Mouse (Mus musculus): ENCODE data around the gene Iqck.

The Iqck gene

DNA sequence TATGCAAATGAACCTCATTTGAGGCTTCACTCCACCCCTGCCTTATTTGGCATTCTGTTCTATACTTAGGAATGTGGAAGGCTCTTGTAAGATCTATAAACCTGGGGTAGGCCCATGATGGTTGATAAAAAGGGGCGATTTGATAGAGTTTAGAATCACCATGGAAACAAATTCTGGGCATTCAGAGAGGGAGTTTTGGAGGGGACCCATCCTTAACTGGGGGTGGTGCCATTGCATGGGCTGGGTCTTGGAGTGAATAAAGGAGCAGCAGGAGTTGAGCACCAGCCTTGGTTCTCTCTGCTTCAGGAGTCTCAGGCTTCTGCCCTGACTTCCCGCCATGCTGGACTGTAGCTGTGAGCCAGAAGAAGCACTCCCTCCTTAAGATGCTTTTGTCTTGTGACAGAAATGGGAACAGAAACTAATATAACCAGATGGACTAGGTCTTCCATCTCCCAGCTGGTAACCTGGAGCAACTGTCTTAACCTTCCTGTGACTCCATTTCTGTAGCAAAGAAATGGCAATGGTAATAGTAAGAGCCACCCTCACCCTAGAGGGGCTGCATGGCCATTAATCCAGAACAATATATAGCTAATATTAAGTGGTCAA is 93.2 kb downstream of the Iqck start:
- DNase-seq (ENCODE audit: low read depth, low spot score): no peak

- no peak for DNase-seq (ENCODE audit: low read depth, low spot score)
Measured at GRCm38 (mm10) chr7:118949749-118950148, 94.2 kb downstream of the Iqck start.

GRCm38 (mm10) chr7:118953626-118954282 is 98.2 kb downstream of the Iqck start:
- DNase-seq (ENCODE audit: low read depth, low spot score): no peak

- DNase-seq (ENCODE audit: low read depth, low spot score): no peak
Measured at GRCm38 (mm10) chr7:118954968-118955367, 99.4 kb downstream of the Iqck start.

DNA sequence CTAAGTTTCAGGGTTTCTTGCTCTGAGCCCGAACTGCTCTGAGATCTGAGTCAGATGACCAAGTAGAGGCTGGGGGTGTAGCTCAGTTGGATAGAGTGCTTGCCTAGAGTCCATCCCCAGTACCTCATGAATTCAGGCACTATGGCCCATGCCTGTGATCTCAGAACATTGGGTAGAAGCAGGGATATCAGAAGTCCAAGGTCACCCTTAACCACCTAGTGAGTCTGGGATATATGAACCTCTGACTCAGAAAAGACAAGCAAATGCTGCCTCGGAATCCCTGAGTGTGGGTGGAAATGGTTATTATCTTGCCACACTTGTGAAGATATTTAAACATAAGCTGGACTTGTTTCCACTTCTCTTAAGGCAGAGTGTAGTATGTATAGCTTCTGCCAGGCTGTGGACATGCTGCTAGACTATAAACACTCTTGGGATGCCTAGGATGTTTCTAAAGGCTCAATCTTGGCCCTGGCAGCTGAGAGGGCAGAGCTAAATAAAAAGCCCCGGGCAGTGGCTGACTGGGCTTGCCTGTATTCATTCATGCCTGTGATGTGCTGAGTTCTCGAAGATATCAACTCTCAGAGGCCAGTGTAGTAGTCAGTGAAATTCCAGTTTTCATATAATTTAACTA is 101.2 kb downstream of the Iqck start:
- DNase-seq (ENCODE audit: low read depth, low spot score): no peak

GRCm38 (mm10) chr7:118959209-118959608 is 103.7 kb downstream of the Iqck start:
- no peak for DNase-seq (ENCODE audit: low read depth, low spot score)

GRCm38 (mm10) chr7:118964777-118965176 is 109.2 kb downstream of the Iqck start:
- DNase-seq (ENCODE audit: low read depth, low spot score): no peak

DNA sequence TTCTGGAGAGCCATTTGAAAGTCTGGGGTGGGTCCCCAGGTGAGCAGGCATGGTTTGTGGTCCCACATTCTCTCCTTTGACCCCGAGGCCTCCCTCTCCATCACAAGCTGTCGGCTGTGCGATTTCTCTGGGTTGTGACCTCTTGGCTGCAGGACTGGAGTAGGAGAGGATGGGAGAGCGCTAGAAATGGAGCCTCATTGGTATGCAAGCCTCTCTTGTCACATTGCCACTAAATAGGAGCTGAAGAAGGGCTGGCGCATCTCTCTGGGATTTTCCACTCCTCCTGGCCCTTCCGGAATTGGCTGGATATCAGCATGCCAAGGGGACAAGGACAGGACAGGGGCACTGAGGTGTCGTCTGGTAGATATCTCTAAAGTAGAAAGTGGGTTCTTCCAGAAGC is 109.6 kb downstream of the Iqck start:
- DNase-seq (ENCODE audit: low read depth, low spot score): no peak

GRCm38 (mm10) chr7:118968870-118969269 is 113.3 kb downstream of the Iqck start:
- DNase-seq (ENCODE audit: low read depth, low spot score): no peak

DNA sequence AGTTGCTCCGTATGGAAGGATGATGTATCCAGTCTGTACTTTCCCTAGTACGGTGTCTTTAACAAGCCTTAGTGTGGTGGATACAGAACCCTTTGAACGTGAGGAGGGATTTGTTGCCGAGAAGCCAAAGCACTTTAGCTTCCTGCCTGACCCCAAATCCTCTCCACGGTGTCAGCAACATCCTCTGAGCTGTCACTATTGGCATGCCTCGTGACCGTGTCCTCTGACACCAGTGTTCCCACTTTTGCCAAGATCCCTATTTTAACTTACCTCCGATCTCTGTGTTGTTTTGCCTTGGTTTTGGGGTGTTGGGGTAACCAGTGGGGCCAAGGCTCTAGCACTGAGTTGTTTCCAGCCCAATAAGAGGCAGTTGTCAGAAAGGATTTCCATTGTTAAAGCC is 115.9 kb downstream of the Iqck start:
- no peak for DNase-seq (ENCODE audit: low read depth, low spot score)

DNA sequence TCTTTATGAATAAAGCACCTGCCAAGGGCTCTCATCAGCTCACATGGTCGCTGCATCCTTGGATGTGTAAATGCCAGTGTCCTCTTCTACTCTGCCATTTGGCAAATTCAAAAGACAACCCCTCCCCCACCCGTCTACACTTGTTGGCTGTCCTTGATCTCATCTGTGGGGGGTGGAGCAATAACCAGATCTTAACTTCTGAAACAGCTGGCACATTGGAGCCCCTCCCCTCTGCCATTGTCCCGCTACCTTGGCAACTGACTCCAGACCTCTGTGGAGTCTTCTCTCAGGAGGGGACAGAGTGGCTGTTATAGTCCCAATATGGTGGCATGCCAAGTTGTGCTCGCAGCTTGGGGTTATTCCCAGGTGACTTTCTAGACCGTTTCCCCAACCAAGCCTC is 116.8 kb downstream of the Iqck start:
- DNase-seq (ENCODE audit: low read depth, low spot score): no peak

- DNase-seq (ENCODE audit: low read depth, low spot score): no peak
Measured at GRCm38 (mm10) chr7:118973377-118973776, 117.8 kb downstream of the Iqck start.

GRCm38 (mm10) chr7:118975837-118976236 is 120.3 kb downstream of the Iqck start:
- no peak for DNase-seq (ENCODE audit: low read depth, low spot score)

DNA sequence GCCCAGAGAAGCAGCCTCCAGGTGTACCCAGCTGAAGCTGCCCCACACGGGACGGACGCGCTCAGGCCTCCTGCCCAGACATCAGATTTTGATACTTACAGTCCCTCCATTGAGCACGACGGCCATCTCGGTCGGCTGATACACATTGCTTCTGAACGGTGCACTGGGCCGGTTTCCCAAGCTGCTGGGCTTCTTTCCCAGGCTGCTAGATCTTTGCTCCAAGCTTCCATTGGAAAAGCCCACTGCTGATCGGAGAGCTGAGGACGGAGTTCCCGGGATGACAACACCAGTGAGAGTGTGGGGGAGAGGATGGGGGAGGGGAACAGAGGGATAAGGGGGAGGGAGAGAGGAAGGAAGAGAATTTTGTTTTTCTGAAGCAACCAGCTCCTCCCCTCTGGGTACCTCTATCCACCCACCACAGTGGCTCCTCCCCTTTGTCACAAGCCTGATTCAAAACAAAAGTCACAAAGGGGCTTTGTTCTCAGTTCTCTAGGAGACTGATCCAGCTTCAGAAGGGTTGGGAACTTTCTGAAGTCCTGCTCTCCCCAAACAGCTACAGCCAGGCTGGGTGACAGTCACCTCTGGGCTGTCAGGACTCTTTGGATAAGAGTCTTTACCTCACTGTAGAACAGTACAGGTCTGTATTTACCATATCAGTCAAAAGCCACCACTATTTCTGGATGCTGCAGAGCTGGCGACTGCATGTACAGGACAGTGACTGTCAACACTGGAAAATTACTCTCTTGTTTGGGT is 121.0 kb downstream of the Iqck start:
- no peak for DNase-seq (ENCODE audit: low read depth, low spot score)

DNA sequence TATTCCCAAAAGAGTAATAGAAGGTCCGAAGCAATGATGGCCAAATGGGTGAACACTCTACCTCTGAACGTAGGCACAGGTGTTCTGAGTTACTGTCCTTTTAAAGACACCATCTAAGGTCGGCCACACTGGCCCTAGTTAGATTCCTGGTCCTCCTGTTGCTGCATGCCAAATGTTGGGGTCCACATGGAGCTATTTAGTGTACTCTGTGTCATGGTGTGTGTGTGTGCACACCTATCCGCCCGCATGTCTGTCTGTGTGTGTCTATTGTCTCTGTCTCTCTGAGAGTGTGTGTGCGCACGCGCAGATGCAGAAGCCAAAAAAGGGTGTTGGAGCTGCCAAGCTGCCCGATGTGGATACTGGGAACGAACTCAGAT is 121.6 kb downstream of the Iqck start:
- no peak for DNase-seq (ENCODE audit: low read depth, low spot score)

GRCm38 (mm10) chr7:118979121-118979520 is 123.6 kb downstream of the Iqck start:
- no peak for DNase-seq (ENCODE audit: low read depth, low spot score)

- no peak for DNase-seq (ENCODE audit: low read depth, low spot score)
Measured at GRCm38 (mm10) chr7:118979708-118980107, 124.2 kb downstream of the Iqck start.

- DNase-seq (ENCODE audit: low read depth, low spot score): no peak
Measured at GRCm38 (mm10) chr7:118981346-118981745, 125.8 kb downstream of the Iqck start.

GRCm38 (mm10) chr7:118981831-118982230 is 126.3 kb downstream of the Iqck start:
- no peak for DNase-seq (ENCODE audit: low read depth, low spot score)

- DNase-seq (ENCODE audit: low read depth, low spot score): no peak
Measured at GRCm38 (mm10) chr7:118982586-118982985, 127.0 kb downstream of the Iqck start.

GRCm38 (mm10) chr7:118983961-118984360 is 128.4 kb downstream of the Iqck start:
- no peak for DNase-seq (ENCODE audit: low read depth, low spot score)

- no peak for DNase-seq (ENCODE audit: low read depth, low spot score)
Measured at GRCm38 (mm10) chr7:118985786-118986185, 130.2 kb downstream of the Iqck start.
